Comparison of ENCODE assay signal across 8 mouse cellular contexts in genomic region chr7:80587684-80588083, GRCm38 (mm10). TPM values are rescaled to one million over a fixed set of nuclear protein-coding genes. Genes with fewer than 3 reads are reported as not detected.
DNase-seq lines count a peak whose midpoint lies in the region; ATAC-seq lines count a peak whose summit lies in the region.

No protein-coding gene starts in this region.

- H3K4me3 ChIP-seq in lung, embryonic 16.5 days (ENCODE audit: low read length) = no peak overlapping the region

- H3K27me3 ChIP-seq in lung, embryonic 16.5 days (ENCODE audit: control insufficient read depth, insufficient read depth, low read depth, low read length) = no peaks in the 10 kb centered on the region

- ATAC-seq in lung, embryonic 16.5 days (ENCODE audit: low read depth) = peak; percentile 31; the same call in 1 of the 2 replicates

- 20% methylated on average over 10 of the region's 10 CpGs for whole genome bisulfite sequencing in lung, embryonic 16.5 days

- peaks cover 27% of the 10 kb centered on the region for H3K36me3 ChIP-seq in lung, embryonic 16.5 days (ENCODE audit: control insufficient read depth, insufficient read depth, low read length)

- intact Hi-C loops in heart, postnatal 14 days (cut with DNase I) = no loop called here

- peak overlapping the region; percentile 44; the same call in 1 of the 2 replicates for H3K9ac ChIP-seq in lung, embryonic 16.5 days (ENCODE audit: low read length)

- DNase-seq in MN1 (ENCODE audit: low spot score) = peak; percentile 59
- peak; percentile 71 for DNase-seq in cerebellum, adult 9-11 months
- peak; percentile 40 to 52 for DNase-seq in heart, postnatal 14 days
- no peak for DNase-seq in thymus, postnatal 0 days (ENCODE audit: low spot score)
- DNase-seq in testis, postnatal 14 days (ENCODE audit: low spot score) = no peak
- DNase-seq in right cerebral cortex, postnatal 36 days (ENCODE audit: low spot score in 2 of 2) = no peak
- DNase-seq in spleen, adult 12 weeks (ENCODE audit: low spot score) = no peak

- H3K4me2 ChIP-seq in lung, embryonic 16.5 days (ENCODE audit: low read depth, low read length) = peak overlapping the region; percentile 33

- peaks cover 15% of the 10 kb centered on the region for H3K4me1 ChIP-seq in lung, embryonic 16.5 days (replicated peaks; ENCODE audit: control insufficient read depth, insufficient read depth, low read length)

- H3K27ac ChIP-seq in lung, embryonic 16.5 days (ENCODE audit: low read length) = peak overlapping the region; percentile 93

- no peaks in the 10 kb centered on the region for H3K9me3 ChIP-seq in lung, embryonic 16.5 days (ENCODE audit: control insufficient read depth, low read length)

RNA-seq across cellular contexts. Expression of gene Blm, which starts 52.8 kb away (rescaled TPM):
- 1 to 10 TPM; 3.2 to 4.2 TPM for total RNA-seq in heart, postnatal 14 days (2021)
- polyA plus RNA-seq in lung, embryonic 16.5 days (2015; fragmentation: Nextera tagmentation; extraction: Ambion mirVana) = 23.1 and 25.2 TPM in 2 replicates
- polyA plus RNA-seq in thymus, postnatal 0 days (2015; fragmentation: Nextera tagmentation; extraction: Ambion mirVana) = 14.6 and 19.5 TPM in 2 replicates

Comparison
In these comparisons a context has a peak if more than half of its experiments do, and no peak if none do; other contexts are left out.
1. DNase-seq: peak in MN1 (single experiment), cerebellum, adult 9-11 months (single experiment) and heart, postnatal 14 days (2 of 2); none in thymus, postnatal 0 days (single experiment), testis, postnatal 14 days (single experiment), right cerebral cortex, postnatal 36 days (0 of 2) and spleen, adult 12 weeks (single experiment).